Mouse (Mus musculus) hindbrain, embryonic 13.5 days (tissue): ENCODE data around the gene Sh3tc1. TPM values are rescaled to one million over a fixed set of nuclear protein-coding genes. Genes with fewer than 3 reads are reported as not detected.
A peak's percentile ranks its signal among the peaks of the same experiment; 100 is the strongest.

ENCODE experiments used
- ATAC-seq: fragments of 200-750 bp; cut with Nextera tagmentation; 2 replicates; pipeline ENCODE4 v1.8.0; 2017; ENCODE audit warnings: moderate TSS enrichment; ENCODE audit not compliant: low FRiP score
- H3K27ac ChIP-seq: fragments of 300-500 bp; sonication (generic); 2 replicates; pipeline ENCODE4 v1.5.1; 2015; ENCODE audit warnings: inconsistent platforms, mild to moderate bottlenecking, moderate library complexity
- H3K27me3 ChIP-seq: fragments of 300-500 bp; sonication (generic); 2 replicates; pipeline ENCODE4 v1.6.1; 2015; ENCODE audit warnings: mild to moderate bottlenecking, inconsistent platforms
- H3K36me3 ChIP-seq: fragments of 300-500 bp; sonication (generic); 2 replicates; pipeline ENCODE4 v1.6.1; 2015; ENCODE audit warnings: mild to moderate bottlenecking, inconsistent platforms
- H3K4me1 ChIP-seq: fragments of 300-500 bp; sonication (generic); replicated peaks from 2 replicates; pipeline ENCODE4 v1.6.1; 2015; ENCODE audit warnings: inconsistent platforms
- H3K4me2 ChIP-seq: fragments of 300-500 bp; sonication (generic); 2 replicates; pipeline ENCODE4 v1.6.1; 2015; ENCODE audit warnings: inconsistent platforms, mild to moderate bottlenecking, moderate library complexity
- H3K4me3 ChIP-seq: fragments of 300-500 bp; sonication (generic); 2 replicates; pipeline ENCODE4 v1.5.1; 2015; ENCODE audit warnings: mild to moderate bottlenecking, inconsistent platforms
- H3K9ac ChIP-seq: fragments of 300-500 bp; sonication (generic); 2 replicates; pipeline ENCODE4 v1.6.1; 2015; ENCODE audit warnings: mild to moderate bottlenecking, inconsistent platforms
- H3K9me3 ChIP-seq: fragments of 300-500 bp; sonication (generic); 2 replicates; pipeline ENCODE4 v1.6.1; 2016; ENCODE audit warnings: inconsistent platforms
- WGBS: fragments of 180-500 bp; shearing (Covaris S2); methylation state at CpG from one replicate; pipeline ENCODE4 v1.1.7; 2015; 5-methylcytosine and 5-hydroxymethylcytosine counted together
- polyA plus RNA-seq: library from polyadenylated mRNA; unstranded; fragments of >200 nt; fragmentation: Nextera tagmentation; extraction: Ambion mirVana; gene quantifications from 2 replicates; pipeline ENCODE4 v1.2.1, GENCODE M21; 2015

Gene Sh3tc1
- polyA plus RNA-seq, 1 experiment from 2014 or later: 2.7 TPM

DNA sequence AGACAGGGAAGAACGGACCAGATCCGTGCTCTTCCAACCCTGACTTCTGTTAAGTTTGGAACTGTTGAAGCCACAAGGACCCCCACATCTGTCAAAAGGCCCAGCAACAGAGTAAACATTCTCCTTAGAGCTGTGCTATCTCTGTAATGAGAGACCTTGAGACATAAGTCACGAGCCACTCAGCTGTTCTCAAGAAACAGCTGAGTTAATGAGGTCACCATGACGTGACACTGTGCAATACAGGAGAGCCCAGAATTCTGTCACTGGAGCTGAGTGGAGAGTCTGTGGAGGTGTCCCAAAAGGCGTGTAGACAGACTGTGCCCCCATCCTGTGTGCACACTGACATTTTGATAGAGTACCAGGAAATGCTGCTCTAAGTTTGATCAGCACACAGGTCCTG lies 27.3 kb downstream of the Sh3tc1 start:
- H3K4me3 ChIP-seq: no peak overlapping the region
- 73% methylated on average over 5 of the region's 5 CpGs for WGBS
- ATAC-seq: no peak

DNA sequence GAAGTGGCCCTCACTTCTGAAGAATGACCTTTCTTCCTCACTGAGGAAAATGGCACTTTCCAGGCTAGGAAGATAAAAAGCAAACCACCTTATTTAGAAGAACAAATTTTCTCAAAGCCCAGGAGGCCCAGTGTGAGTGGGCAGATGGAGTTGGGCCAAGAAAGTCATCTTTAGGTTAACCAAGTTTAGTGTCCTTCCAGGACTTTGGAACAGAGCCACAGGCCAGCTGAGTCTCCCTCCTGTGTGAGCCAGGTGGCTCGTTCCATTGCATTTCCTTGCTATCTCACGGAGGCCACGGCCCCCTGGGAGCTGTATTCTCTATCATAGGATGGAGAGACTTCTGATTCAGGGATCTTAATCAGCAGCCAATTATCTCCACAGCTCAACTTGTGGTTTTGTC lies 28.9 kb downstream of the Sh3tc1 start:
- H3K36me3 ChIP-seq: no peaks in the 10 kb centered on the region
- H3K4me2 ChIP-seq: no peak overlapping the region
- no peaks in the 10 kb centered on the region for H3K9me3 ChIP-seq
- no peak overlapping the region for H3K4me3 ChIP-seq
- H3K27me3 ChIP-seq: 0 out of 2 replicates have a peak, but pooled peaks cover 2% of the 10 kb centered on the region
- 0 out of 2 replicates have a peak, but pooled peaks cover 8% of the 10 kb centered on the region for H3K4me1 ChIP-seq
- no peak for ATAC-seq
- no peak overlapping the region for H3K9ac ChIP-seq
- H3K27ac ChIP-seq: no peak overlapping the region
- WGBS: 62% methylated on average over 3 of the region's 3 CpGs

More for the DNA sequence above, 27.3 kb downstream of the Sh3tc1 start:
- Histone ChIP-seq H3K9me3 (no peaks in the 10 kb centered on the region), H3K27me3 (0 out of 2 replicates have a peak, but pooled peaks cover 2% of the 10 kb centered on the region), H3K27ac (no peak overlapping the region), H3K9ac (no peak overlapping the region), H3K4me1 (0 out of 2 replicates have a peak, but pooled peaks cover 8% of the 10 kb centered on the region), H3K36me3 (no peaks in the 10 kb centered on the region), H3K4me2 (no peak overlapping the region)

DNA sequence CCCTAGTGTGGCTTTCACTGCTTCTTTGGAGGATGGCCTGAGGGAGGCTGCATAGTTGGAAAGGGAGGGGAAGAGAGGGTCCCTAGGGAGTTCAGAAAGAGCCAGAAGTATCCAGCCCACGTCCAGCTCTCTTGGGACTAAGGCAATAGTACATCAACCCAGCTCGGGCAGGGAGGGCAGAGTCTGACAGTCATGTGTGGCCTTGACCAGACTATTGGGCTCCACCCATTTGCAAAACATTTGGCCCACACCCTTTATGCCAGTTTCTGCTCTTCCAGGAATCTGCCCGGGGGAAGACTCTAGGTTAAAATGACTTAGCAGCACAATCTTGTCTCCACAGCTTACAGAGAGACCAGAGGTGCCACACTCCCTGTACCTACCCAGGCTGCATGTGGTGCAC lies 29.3 kb downstream of the Sh3tc1 start:
- ATAC-seq: no peak
- 0 out of 2 replicates have a peak, but pooled peaks cover 2% of the 10 kb centered on the region for H3K27me3 ChIP-seq
- no peak overlapping the region for H3K4me3 ChIP-seq
- no peaks in the 10 kb centered on the region for H3K9me3 ChIP-seq
- H3K9ac ChIP-seq: no peak overlapping the region
- no peaks in the 10 kb centered on the region for H3K36me3 ChIP-seq
- H3K4me1 ChIP-seq: 0 out of 2 replicates have a peak, but pooled peaks cover 8% of the 10 kb centered on the region
- no peak overlapping the region for H3K27ac ChIP-seq
- 68% methylated on average over 3 of the region's 3 CpGs for WGBS
- no peak overlapping the region for H3K4me2 ChIP-seq

DNA sequence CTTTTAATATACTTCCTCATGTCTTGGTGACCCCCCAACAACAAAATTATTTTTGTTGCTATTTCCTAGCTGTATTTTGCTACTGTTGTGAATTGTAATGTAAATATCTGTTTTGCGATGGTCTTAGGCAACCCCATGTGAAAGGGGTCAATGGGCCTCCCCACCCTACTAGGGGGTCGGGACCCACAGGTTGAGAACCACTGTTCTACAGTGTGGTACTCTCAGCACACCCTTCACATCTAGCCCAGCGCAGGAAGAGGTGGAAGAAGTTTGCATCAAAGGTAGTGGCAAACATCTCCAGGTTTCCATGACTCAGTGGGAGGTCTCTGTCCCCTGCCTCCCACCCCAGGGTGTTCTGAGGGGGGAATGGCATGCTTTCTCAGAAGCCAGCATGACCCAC lies 34.4 kb downstream of the Sh3tc1 start:
- ATAC-seq: no peak

DNA sequence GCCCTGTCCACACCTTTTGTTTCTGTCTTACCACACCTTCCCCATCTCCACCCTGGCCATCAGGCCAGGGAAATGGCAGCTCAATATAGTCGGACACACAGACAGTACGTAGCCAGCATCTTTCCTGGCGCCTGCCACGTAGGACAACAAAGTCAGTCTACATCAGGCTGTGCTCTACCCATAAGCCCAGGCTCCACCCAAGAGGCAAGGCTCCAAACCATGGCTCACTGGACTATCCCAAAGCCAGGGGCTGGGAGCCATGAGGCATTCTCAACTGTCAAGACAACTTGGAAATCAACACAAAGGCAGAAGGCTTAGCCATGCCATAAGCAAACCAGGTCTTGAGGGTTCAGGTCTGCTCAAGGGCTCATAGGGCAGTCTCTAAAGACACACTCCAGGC lies 36.0 kb downstream of the Sh3tc1 start:
- no peaks in the 10 kb centered on the region for H3K4me1 ChIP-seq
- H3K9me3 ChIP-seq: no peaks in the 10 kb centered on the region
- no peak overlapping the region for H3K27ac ChIP-seq
- H3K27me3 ChIP-seq: no peaks in the 10 kb centered on the region
- no peak overlapping the region for H3K4me2 ChIP-seq
- no peak overlapping the region for H3K9ac ChIP-seq
- no peak overlapping the region for H3K4me3 ChIP-seq
- no peaks in the 10 kb centered on the region for H3K36me3 ChIP-seq
- no peak for ATAC-seq
- WGBS: 92% methylated on average over 4 of the region's 4 CpGs

More for the DNA sequence above, 34.4 kb downstream of the Sh3tc1 start:
- H3K9ac ChIP-seq: no peak overlapping the region
- H3K4me3 ChIP-seq: no peak overlapping the region
- WGBS: 88% methylated on average over 3 of the region's 3 CpGs
- no peak overlapping the region for H3K4me2 ChIP-seq
- no peaks in the 10 kb centered on the region for H3K36me3 ChIP-seq
- no peak overlapping the region for H3K27ac ChIP-seq
- no peaks in the 10 kb centered on the region for H3K9me3 ChIP-seq
- H3K4me1 ChIP-seq: 0 out of 2 replicates have a peak, but pooled peaks cover 8% of the 10 kb centered on the region
- H3K27me3 ChIP-seq: no peaks in the 10 kb centered on the region

DNA sequence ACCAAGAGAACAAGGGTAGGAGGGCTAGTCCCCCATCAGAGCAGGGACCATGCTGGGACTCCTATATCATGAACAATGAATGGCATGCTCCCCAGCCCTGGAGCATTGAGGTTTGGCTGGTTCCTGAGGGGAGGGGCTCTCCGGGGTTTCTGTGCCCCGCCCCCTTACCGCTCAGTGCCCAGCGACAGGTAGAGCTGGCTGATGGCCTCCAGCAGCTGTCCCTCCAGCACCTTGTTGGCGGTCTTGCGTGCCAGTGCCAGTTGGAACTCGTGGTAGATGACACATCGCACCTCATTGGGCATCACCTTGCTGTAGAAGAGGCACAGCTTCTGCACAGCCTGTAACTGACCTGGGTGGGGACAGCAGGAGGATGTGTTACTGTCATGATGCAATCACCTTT lies 36.6 kb downstream of the Sh3tc1 start:
- WGBS: 87% methylated on average over 8 of the region's 8 CpGs
- Histone ChIP-seq H3K9ac (no peak overlapping the region), H3K36me3 (no peaks in the 10 kb centered on the region), H3K4me1 (no peaks in the 10 kb centered on the region), H3K27ac (no peak overlapping the region), H3K27me3 (no peaks in the 10 kb centered on the region), H3K4me2 (no peak overlapping the region), H3K4me3 (no peak overlapping the region), H3K9me3 (no peaks in the 10 kb centered on the region)
- no peak for ATAC-seq

DNA sequence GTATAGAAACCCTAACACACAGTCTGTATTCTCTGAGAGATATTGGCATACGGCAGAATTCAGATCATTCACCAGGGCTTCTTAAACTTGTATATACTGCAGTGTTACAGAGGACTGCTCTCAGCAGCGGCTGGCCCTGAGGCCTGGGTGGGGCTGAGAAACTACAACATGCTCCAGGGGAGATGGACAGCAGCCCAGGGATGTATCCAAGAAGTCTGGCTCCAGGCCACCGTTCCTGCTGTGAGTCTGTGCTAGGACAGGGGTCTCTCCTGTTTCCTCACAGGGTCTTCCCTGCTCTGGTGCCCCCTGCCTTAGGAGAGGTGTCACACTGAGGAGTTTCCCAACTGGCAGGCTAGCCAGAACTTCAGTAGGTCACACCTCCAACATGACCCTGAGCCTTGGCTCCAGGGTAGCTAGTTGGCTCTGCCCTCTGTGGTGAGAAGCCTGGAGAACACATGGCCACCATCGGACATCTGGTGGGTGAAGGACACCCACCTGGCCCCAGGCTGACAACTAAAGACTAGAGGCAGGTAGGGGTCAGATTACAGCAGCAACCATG lies 37.1 kb downstream of the Sh3tc1 start:
- 91% methylated on average over 4 of the region's 4 CpGs for WGBS
- Histone ChIP-seq H3K4me2 (no peak overlapping the region), H3K4me1 (no peaks in the 10 kb centered on the region), H3K36me3 (no peaks in the 10 kb centered on the region), H3K9me3 (no peaks in the 10 kb centered on the region), H3K4me3 (no peak overlapping the region), H3K27ac (no peak overlapping the region), H3K27me3 (no peaks in the 10 kb centered on the region), H3K9ac (no peak overlapping the region)
- no peak for ATAC-seq

DNA sequence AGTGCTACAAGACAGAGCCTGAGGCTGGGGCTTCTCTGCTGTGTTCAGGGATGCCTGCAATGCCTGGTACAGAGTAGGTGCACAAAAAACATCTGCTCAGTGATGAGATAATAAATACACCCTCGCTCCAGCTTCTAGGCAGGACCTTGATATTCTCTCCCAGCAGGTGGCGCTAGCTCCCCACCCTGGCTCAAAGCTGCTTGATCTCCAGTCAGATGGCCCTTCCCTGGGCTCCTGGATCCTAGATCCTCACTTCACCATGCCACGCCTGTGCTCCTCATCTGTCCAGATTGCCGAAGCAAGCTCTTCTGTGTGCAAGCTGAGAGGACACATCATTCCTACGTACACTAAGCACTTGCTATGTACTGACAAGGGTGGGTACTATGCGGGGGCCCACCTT lies 38.7 kb downstream of the Sh3tc1 start:
- H3K4me3 ChIP-seq: no peak overlapping the region
- no peaks in the 10 kb centered on the region for H3K9me3 ChIP-seq
- H3K36me3 ChIP-seq: no peaks in the 10 kb centered on the region
- no peak for ATAC-seq
- H3K27ac ChIP-seq: no peak overlapping the region
- WGBS: 59% methylated on average over 6 of the region's 6 CpGs
- H3K4me1 ChIP-seq: no peaks in the 10 kb centered on the region; the same call in 1 of the 2 replicates
- H3K9ac ChIP-seq: no peak overlapping the region
- H3K27me3 ChIP-seq: no peaks in the 10 kb centered on the region
- no peak overlapping the region for H3K4me2 ChIP-seq

DNA sequence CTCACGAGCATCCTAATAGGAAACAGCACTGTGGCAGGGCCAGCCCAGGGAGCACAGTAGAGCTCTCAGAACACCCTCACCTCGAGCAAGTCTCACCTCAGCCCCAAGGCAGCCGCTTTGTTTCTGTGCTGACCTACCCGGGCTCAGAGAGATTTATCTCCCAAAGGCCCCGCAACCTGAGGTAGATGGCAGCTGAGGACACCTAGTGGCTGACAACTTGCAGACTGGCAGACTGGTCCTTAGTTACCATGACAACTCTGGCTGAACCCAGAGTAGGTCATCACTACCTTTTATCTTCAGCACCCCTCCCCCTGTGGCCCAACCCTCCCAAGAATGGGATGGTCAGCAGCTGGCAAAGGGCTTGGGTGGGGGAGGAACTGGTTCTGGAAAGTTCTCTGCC lies 44.0 kb downstream of the Sh3tc1 start:
- Histone ChIP-seq H3K4me2 (no peak overlapping the region), H3K36me3 (no peaks in the 10 kb centered on the region), H3K27me3 (0 out of 2 replicates have a peak, but pooled peaks cover 2% of the 10 kb centered on the region), H3K9me3 (no peaks in the 10 kb centered on the region), H3K9ac (no peak overlapping the region), H3K4me1 (peaks cover 5% of the 10 kb centered on the region; the same call in 1 of the 2 replicates), H3K4me3 (no peak overlapping the region), H3K27ac (no peak overlapping the region)
- ATAC-seq: no peak
- WGBS: 25% methylated on average over 5 of the region's 5 CpGs

DNA sequence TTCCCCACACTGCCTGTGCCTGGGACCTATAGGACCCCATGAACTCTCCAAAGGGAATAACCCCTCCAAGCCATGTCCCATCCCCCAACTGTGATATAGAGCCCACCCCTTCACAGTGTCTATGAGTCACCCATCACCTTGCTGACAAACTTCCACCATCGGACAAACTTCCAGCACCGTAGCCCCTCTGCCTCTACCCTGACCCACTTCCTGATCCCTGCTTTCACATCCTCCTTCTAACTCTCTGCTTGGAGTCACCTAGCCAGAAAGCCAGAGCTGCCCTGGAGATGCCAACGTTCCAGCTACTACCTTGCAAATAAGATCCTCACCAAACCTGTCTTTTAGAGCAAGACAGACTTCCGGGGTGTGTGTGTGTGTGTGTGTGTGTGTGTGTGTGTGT lies 46.1 kb downstream of the Sh3tc1 start:
- Histone ChIP-seq H3K27ac (no peak overlapping the region), H3K27me3 (0 out of 2 replicates have a peak, but pooled peaks cover 2% of the 10 kb centered on the region), H3K4me2 (no peak overlapping the region), H3K4me3 (no peak overlapping the region), H3K9ac (no peak overlapping the region), H3K36me3 (no peaks in the 10 kb centered on the region), H3K4me1 (peaks cover 5% of the 10 kb centered on the region; the same call in 1 of the 2 replicates), H3K9me3 (no peaks in the 10 kb centered on the region)
- no peak for ATAC-seq
- WGBS: 86% methylated on average over 4 of the region's 4 CpGs

DNA sequence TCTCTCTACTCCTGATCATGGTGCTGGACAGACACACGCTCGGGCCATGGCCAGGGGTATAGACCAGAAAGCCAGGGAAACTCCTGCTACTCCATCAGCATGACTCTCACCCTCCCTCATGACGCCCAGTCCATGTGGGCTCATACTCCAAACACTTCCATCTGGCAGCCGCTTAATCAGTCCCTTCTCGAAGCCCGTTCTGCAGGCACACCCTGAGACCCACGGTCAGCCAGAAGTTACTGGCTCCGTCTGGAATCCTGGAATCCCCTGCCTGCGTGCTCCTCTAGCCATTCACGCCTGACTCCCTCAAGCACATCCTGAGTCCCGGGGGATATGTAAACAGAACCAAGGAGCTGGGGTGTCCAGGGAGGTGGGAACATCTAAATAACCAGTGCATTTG lies 48.5 kb downstream of the Sh3tc1 start:
- Histone ChIP-seq H3K36me3 (no peaks in the 10 kb centered on the region), H3K9ac (peak overlapping the region; percentile 19; the same call in 1 of the 2 replicates)
- 68% methylated on average over 11 of the region's 11 CpGs for WGBS

DNA sequence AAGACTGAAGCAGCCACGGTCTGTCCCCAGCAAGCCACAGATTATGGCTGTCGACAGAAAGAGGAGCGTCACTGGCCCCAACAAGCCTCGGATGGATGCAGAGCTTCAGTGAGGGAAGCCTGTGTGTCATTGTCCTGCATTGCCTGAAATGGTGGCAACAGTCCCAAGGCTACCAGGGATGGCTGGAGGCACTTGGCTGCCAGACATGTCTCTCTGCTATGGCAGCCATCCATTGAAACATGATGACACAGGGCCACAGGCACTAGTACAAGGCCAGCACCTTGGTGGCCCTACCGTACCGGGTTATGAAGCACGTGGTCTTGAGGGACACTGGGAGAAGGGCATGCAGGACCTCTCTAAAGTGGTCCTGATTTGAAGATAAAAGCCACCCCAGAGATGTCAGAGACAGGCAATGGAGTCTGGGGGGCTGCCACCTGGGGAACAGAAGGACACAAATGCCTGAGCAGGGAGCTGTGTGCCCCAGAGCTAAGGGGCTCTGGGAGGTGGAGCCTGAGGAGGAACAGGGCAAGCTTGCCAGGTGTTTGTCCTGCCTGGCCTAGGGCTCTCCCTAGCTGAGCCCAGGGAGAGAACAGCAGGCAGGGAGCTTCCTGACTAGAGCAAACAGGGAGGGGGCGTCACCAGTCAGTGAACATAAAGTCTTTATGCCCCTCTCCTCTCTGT lies 49.2 kb downstream of the Sh3tc1 start:
- Histone ChIP-seq H3K36me3 (no peaks in the 10 kb centered on the region), H3K9ac (peak overlapping the region; percentile 19; the same call in 1 of the 2 replicates), H3K4me1 (peaks cover 5% of the 10 kb centered on the region; the same call in 1 of the 2 replicates), H3K27ac (no peak overlapping the region), H3K4me3 (no peak overlapping the region), H3K27me3 (0 out of 2 replicates have a peak, but pooled peaks cover 2% of the 10 kb centered on the region), H3K4me2 (no peak overlapping the region), H3K9me3 (no peaks in the 10 kb centered on the region)
- WGBS: 82% methylated on average over 8 of the region's 8 CpGs
- ATAC-seq: no peak

More for the DNA sequence above, 48.5 kb downstream of the Sh3tc1 start:
- no peak overlapping the region for H3K4me3 ChIP-seq
- H3K9me3 ChIP-seq: no peaks in the 10 kb centered on the region
- no peak overlapping the region for H3K27ac ChIP-seq
- peaks cover 9% of the 10 kb centered on the region; the same call in 1 of the 2 replicates for H3K4me1 ChIP-seq
- no peak overlapping the region for H3K4me2 ChIP-seq
- ATAC-seq: no peak
- H3K27me3 ChIP-seq: 0 out of 2 replicates have a peak, but pooled peaks cover 2% of the 10 kb centered on the region
